Mouse (Mus musculus) lung, embryonic 16.5 days (tissue): ENCODE measurements at regions not wholly inside any gene's neighbourhood (a gene's known extent, or its start where the extent isn't known, plus 50 kb on each side); places are given as distances from the start of the nearest gene placed in this dataset.

ENCODE experiments used
- ATAC-seq: fragments of 200-750 bp; cut with Nextera tagmentation; 2 replicates; pipeline ENCODE4 v1.8.0; 2017; ENCODE audit warnings: low read depth, mild to moderate bottlenecking, moderate library complexity
- H3K27ac ChIP-seq: fragments of 300-500 bp; sonication (generic); 2 replicates; pipeline ENCODE4 v1.5.1; 2014; ENCODE audit warnings: mild to moderate bottlenecking, control low read depth, low read length
- H3K27me3 ChIP-seq: fragments of 300-500 bp; sonication (generic); 2 replicates; pipeline ENCODE4 v1.6.1; 2014; ENCODE audit warnings: low read depth, low read length, mixed read lengths; ENCODE audit not compliant: control insufficient read depth, insufficient read depth
- H3K36me3 ChIP-seq: fragments of 300-500 bp; sonication (generic); 2 replicates; pipeline ENCODE4 v1.6.1; 2014; ENCODE audit warnings: low read length; ENCODE audit not compliant: control insufficient read depth, insufficient read depth
- H3K4me1 ChIP-seq: fragments of 300-500 bp; sonication (generic); replicated peaks from 2 replicates; pipeline ENCODE4 v1.6.1; 2014; ENCODE audit warnings: low read length, mixed read lengths; ENCODE audit not compliant: control insufficient read depth, insufficient read depth
- H3K4me2 ChIP-seq: fragments of 300-500 bp; sonication (generic); 2 replicates; pipeline ENCODE4 v1.6.1; 2014; ENCODE audit warnings: low read depth, low read length, control low read depth
- H3K4me3 ChIP-seq: fragments of 300-500 bp; sonication (generic); 2 replicates; pipeline ENCODE4 v1.5.1; 2014; ENCODE audit warnings: mild to moderate bottlenecking, low read length, control low read depth
- H3K9ac ChIP-seq: fragments of 300-500 bp; sonication (generic); 2 replicates; pipeline ENCODE4 v1.6.1; 2014; ENCODE audit warnings: low read length, control low read depth
- H3K9me3 ChIP-seq: fragments of 300-500 bp; sonication (generic); 2 replicates; pipeline ENCODE4 v1.6.1; 2016; ENCODE audit warnings: low read length; ENCODE audit not compliant: control insufficient read depth
- WGBS: fragments of 180-500 bp; shearing (Covaris S2); extraction: QIAGEN DNeasy Blood & Tissue Kit; methylation state at CpG from one replicate; pipeline ENCODE4 v1.1.7; 2014; 5-methylcytosine and 5-hydroxymethylcytosine counted together

GRCm38 (mm10) chr8:87297761-87298160 lies 174.6 kb downstream of the Cbln1 start:
- Histone ChIP-seq H3K27me3 (no peaks in the 10 kb centered on the region), H3K4me3 (no peak overlapping the region), H3K4me2 (no peak overlapping the region), H3K9ac (no peak overlapping the region), H3K36me3 (no peaks in the 10 kb centered on the region), H3K27ac (no peak overlapping the region), H3K9me3 (no peaks in the 10 kb centered on the region), H3K4me1 (no peaks in the 10 kb centered on the region)
- no peak for ATAC-seq
- WGBS, result 84% methylated on average over 6 of the region's 6 CpGs

- no peak overlapping the region for H3K27ac ChIP-seq
- no peaks in the 10 kb centered on the region for H3K4me1 ChIP-seq
- H3K4me2 ChIP-seq, result no peak overlapping the region
- H3K9ac ChIP-seq, result no peak overlapping the region
- no peaks in the 10 kb centered on the region for H3K9me3 ChIP-seq
- no peaks in the 10 kb centered on the region for H3K27me3 ChIP-seq
- 84% methylated on average over 3 of the region's 3 CpGs for WGBS
- H3K36me3 ChIP-seq, result no peaks in the 10 kb centered on the region
- no peak overlapping the region for H3K4me3 ChIP-seq
- no peak for ATAC-seq
Observed at GRCm38 (mm10) chr8:87297331-87297730, 175.1 kb downstream of the Cbln1 start.

- no peak for ATAC-seq
- no peak overlapping the region for H3K9ac ChIP-seq
- no peaks in the 10 kb centered on the region for H3K9me3 ChIP-seq
- H3K4me3 ChIP-seq, result no peak overlapping the region
- no peak overlapping the region for H3K27ac ChIP-seq
- no peaks in the 10 kb centered on the region for H3K4me1 ChIP-seq
- no peak overlapping the region for H3K4me2 ChIP-seq
- WGBS, result 75% methylated on average over 8 of the region's 8 CpGs
- no peaks in the 10 kb centered on the region for H3K36me3 ChIP-seq
- H3K27me3 ChIP-seq, result no peaks in the 10 kb centered on the region
Observed at GRCm38 (mm10) chr8:87286059-87286458, 186.3 kb downstream of the Cbln1 start.

- no peak overlapping the region for H3K9ac ChIP-seq
Observed at GRCm38 (mm10) chr8:87284356-87284755, 188.1 kb downstream of the Cbln1 start.

GRCm38 (mm10) chr8:87282511-87282910 lies 189.9 kb downstream of the Cbln1 start:
- no peak for ATAC-seq
- Histone ChIP-seq H3K9ac (no peak overlapping the region), H3K27me3 (no peaks in the 10 kb centered on the region), H3K27ac (no peak overlapping the region), H3K4me2 (no peak overlapping the region), H3K4me1 (no peaks in the 10 kb centered on the region), H3K9me3 (no peaks in the 10 kb centered on the region), H3K36me3 (no peaks in the 10 kb centered on the region), H3K4me3 (no peak overlapping the region)
- WGBS, result 77% methylated on average over 4 of the region's 4 CpGs

More at GRCm38 (mm10) chr8:87284356-87284755, 188.1 kb downstream of the Cbln1 start:
- ATAC-seq, result 0 out of 2 replicates have a peak, but pooled peaks have one; percentile 23
- Histone ChIP-seq H3K4me1 (no peaks in the 10 kb centered on the region), H3K27me3 (no peaks in the 10 kb centered on the region), H3K4me3 (no peak overlapping the region), H3K9me3 (no peaks in the 10 kb centered on the region), H3K36me3 (no peaks in the 10 kb centered on the region), H3K27ac (no peak overlapping the region), H3K4me2 (no peak overlapping the region)
- 52% methylated on average over 4 of the region's 4 CpGs for WGBS

GRCm38 (mm10) chr8:87273328-87273727 lies 199.1 kb downstream of the Cbln1 start:
- Histone ChIP-seq H3K36me3 (no peaks in the 10 kb centered on the region), H3K27ac (no peak overlapping the region), H3K4me2 (no peak overlapping the region), H3K4me1 (no peaks in the 10 kb centered on the region), H3K4me3 (no peak overlapping the region), H3K9ac (no peak overlapping the region), H3K9me3 (no peaks in the 10 kb centered on the region; the same call in 1 of the 2 replicates), H3K27me3 (no peaks in the 10 kb centered on the region)
- 42% methylated on average over 6 of the region's 6 CpGs for WGBS
- no peak for ATAC-seq

- H3K36me3 ChIP-seq, result no peaks in the 10 kb centered on the region
- no peak overlapping the region for H3K4me2 ChIP-seq
- no peak overlapping the region for H3K9ac ChIP-seq
- no peak overlapping the region for H3K27ac ChIP-seq
- H3K9me3 ChIP-seq, result no peaks in the 10 kb centered on the region
- WGBS, result 76% methylated on average over 3 of the region's 3 CpGs
- H3K27me3 ChIP-seq, result no peaks in the 10 kb centered on the region
- no peaks in the 10 kb centered on the region for H3K4me1 ChIP-seq
- no peak overlapping the region for H3K4me3 ChIP-seq
- ATAC-seq, result no peak
Observed at GRCm38 (mm10) chr8:87270525-87271187, 201.8 kb downstream of the Cbln1 start.

- no peak overlapping the region for H3K4me2 ChIP-seq
- no peaks in the 10 kb centered on the region for H3K4me1 ChIP-seq
Observed at GRCm38 (mm10) chr8:87268159-87268558, 204.2 kb downstream of the Cbln1 start.

GRCm38 (mm10) chr8:87264999-87265398 lies 207.4 kb downstream of the Cbln1 start:
- ATAC-seq, result no peak
- Histone ChIP-seq H3K9me3 (no peaks in the 10 kb centered on the region), H3K36me3 (no peaks in the 10 kb centered on the region), H3K9ac (no peak overlapping the region), H3K4me1 (no peaks in the 10 kb centered on the region), H3K4me3 (no peak overlapping the region), H3K27ac (no peak overlapping the region), H3K27me3 (no peaks in the 10 kb centered on the region), H3K4me2 (no peak overlapping the region)
- 45% methylated on average over 2 of the region's 2 CpGs for WGBS

More at GRCm38 (mm10) chr8:87268159-87268558, 204.2 kb downstream of the Cbln1 start:
- ATAC-seq, result no peak
- Histone ChIP-seq H3K27me3 (no peaks in the 10 kb centered on the region), H3K27ac (no peak overlapping the region), H3K36me3 (no peaks in the 10 kb centered on the region), H3K9me3 (no peaks in the 10 kb centered on the region), H3K4me3 (no peak overlapping the region), H3K9ac (no peak overlapping the region)

GRCm38 (mm10) chr8:87260305-87260704 lies 212.1 kb downstream of the Cbln1 start:
- 79% methylated on average over 2 of the region's 2 CpGs for WGBS

More at GRCm38 (mm10) chr8:87260305-87260704, 212.1 kb downstream of the Cbln1 start:
- no peak overlapping the region for H3K27ac ChIP-seq
- no peaks in the 10 kb centered on the region for H3K9me3 ChIP-seq
- no peak for ATAC-seq
- no peaks in the 10 kb centered on the region for H3K36me3 ChIP-seq
- H3K4me3 ChIP-seq, result no peak overlapping the region
- H3K27me3 ChIP-seq, result no peaks in the 10 kb centered on the region
- H3K9ac ChIP-seq, result no peak overlapping the region
- no peaks in the 10 kb centered on the region for H3K4me1 ChIP-seq
- H3K4me2 ChIP-seq, result no peak overlapping the region
